In the genomic region with DNA sequence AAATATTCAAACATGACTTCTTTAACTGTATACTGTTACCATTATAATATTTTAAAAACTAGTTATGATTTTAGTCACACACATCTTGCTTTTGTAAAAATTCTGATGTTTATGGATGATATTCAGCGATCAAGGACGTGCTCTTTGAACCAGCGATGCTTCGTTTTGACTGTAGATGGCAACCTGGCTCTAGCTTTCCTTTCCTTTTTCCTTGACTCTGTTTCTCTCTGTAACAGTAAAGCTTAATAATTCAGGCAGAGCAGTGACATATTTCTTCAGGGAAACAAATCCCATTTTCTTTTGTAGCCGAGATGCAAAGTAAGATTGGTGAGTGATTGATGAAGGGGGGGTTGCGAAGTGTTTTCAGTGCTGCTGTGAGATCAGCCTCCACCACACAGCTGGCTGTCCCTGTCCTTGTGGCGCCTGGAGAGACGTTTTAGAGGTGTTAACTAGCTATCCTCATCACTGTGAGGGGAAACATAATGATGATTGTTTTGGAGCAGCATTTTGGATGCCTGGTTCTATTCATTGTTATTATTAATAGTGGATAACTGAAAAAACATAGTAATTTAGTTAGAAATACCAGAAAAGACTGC, we compare ENCODE assay signal across 11 mouse cellular contexts.
A peak's percentile ranks its signal among the peaks of the same experiment; 100 is the strongest.
DNase-seq lines count a peak whose midpoint lies in the region; ATAC-seq and TF ChIP-seq lines count a peak whose summit lies in the region.
"Had no signal": no experiment of that assay in that cellular context is flagged by ENCODE, and none has a peak within 500 bp of the region (broad histone marks: within the 10 kb centered on the region; RNA-seq: fewer than 3 reads in every experiment).

No protein-coding gene starts in this region.

- no peaks in the 10 kb centered on the region for H3K4me1 ChIP-seq in intestine, postnatal 0 days (replicated peaks; ENCODE audit: control insufficient read depth, insufficient read depth, low read length)
- no peaks in the 10 kb centered on the region for H3K4me1 ChIP-seq in intestine, embryonic 15.5 days (replicated peaks)
- H3K4me1 ChIP-seq in embryonic facial prominence, embryonic 14.5 days (ENCODE audit: control insufficient read depth, insufficient read depth, low read length) = no peaks in the 10 kb centered on the region
- no peaks in the 10 kb centered on the region for H3K4me1 ChIP-seq in kidney, embryonic 15.5 days
- no peaks in the 10 kb centered on the region for H3K4me1 ChIP-seq in kidney, embryonic 16.5 days (ENCODE audit: insufficient read depth, low read length)
- H3K4me1 ChIP-seq: lung, embryonic 15.5 days had no signal

- TF ChIP-seq CTCF in intestine, postnatal 0 days (IDR thresholded peaks at IDR 0.05; ENCODE audit: low read depth) = peak; percentile 49

- no peak overlapping the region for H3K27ac ChIP-seq in intestine, postnatal 0 days (ENCODE audit: low read depth, low read length)
- no peak overlapping the region for H3K27ac ChIP-seq in intestine, embryonic 15.5 days
- no peak overlapping the region for H3K27ac ChIP-seq in embryonic facial prominence, embryonic 14.5 days (replicated peaks; ENCODE audit: low read depth, low read length)
- H3K27ac ChIP-seq in kidney, embryonic 15.5 days = no peak overlapping the region
- no peak overlapping the region for H3K27ac ChIP-seq in kidney, embryonic 16.5 days (ENCODE audit: low read length)
- H3K27ac ChIP-seq: heart, adult 2 months; lung, embryonic 15.5 days had no signal

- H3K4me3 ChIP-seq in intestine, postnatal 0 days (ENCODE audit: low read depth, low read length) = no peak overlapping the region
- no peak overlapping the region for H3K4me3 ChIP-seq in intestine, embryonic 15.5 days (replicated peaks)
- H3K4me3 ChIP-seq in embryonic facial prominence, embryonic 14.5 days (ENCODE audit: low read depth, low read length) = no peak overlapping the region
- no peak overlapping the region for H3K4me3 ChIP-seq in kidney, embryonic 15.5 days (replicated peaks)
- no peak overlapping the region for H3K4me3 ChIP-seq in kidney, embryonic 16.5 days (ENCODE audit: low read length)
- H3K4me3 ChIP-seq: heart, adult 2 months; lung, embryonic 15.5 days had no signal

- no peaks in the 10 kb centered on the region for H3K9me3 ChIP-seq in intestine, postnatal 0 days (ENCODE audit: control insufficient read depth)
- no peaks in the 10 kb centered on the region for H3K9me3 ChIP-seq in intestine, embryonic 15.5 days
- H3K9me3 ChIP-seq in embryonic facial prominence, embryonic 14.5 days (ENCODE audit: control insufficient read depth, low read length) = no peaks in the 10 kb centered on the region
- H3K9me3 ChIP-seq in kidney, embryonic 15.5 days (replicated peaks) = no peaks in the 10 kb centered on the region
- H3K9me3 ChIP-seq in kidney, embryonic 16.5 days (ENCODE audit: low read length) = no peaks in the 10 kb centered on the region
- H3K9me3 ChIP-seq: lung, embryonic 15.5 days had no signal

- ATAC-seq in intestine, postnatal 0 days = no peak
- no peak for ATAC-seq in intestine, embryonic 15.5 days
- no peak for ATAC-seq in embryonic facial prominence, embryonic 14.5 days (ENCODE audit: low read depth)
- ATAC-seq in kidney, embryonic 15.5 days (replicated peaks; ENCODE audit: low FRiP score) = no peak
- ATAC-seq in kidney, embryonic 16.5 days (ENCODE audit: low FRiP score, low TSS enrichment) = no peak

- WGBS in intestine, postnatal 0 days = 63% methylated on average over 8 of the region's 8 CpGs
- WGBS in intestine, embryonic 15.5 days = 67% methylated on average over 8 of the region's 8 CpGs
- 50% methylated on average over 8 of the region's 8 CpGs for WGBS in embryonic facial prominence, embryonic 14.5 days
- WGBS in kidney, embryonic 15.5 days = 54% methylated on average over 8 of the region's 8 CpGs
- 55% methylated on average over 8 of the region's 8 CpGs for WGBS in kidney, embryonic 16.5 days

- peak; percentile 10 for DNase-seq in retina, embryonic 14.5 days (ENCODE audit: low spot score)
- DNase-seq in retina, postnatal 1 day = no peak
- peak; percentile 14 for DNase-seq in embryonic facial prominence, embryonic 14.5 days (ENCODE audit: low spot score)
- DNase-seq: cerebellum, postnatal 25 days; heart, adult 2 months; thymus, postnatal 25 days had no signal

- H3K9ac ChIP-seq in intestine, postnatal 0 days (ENCODE audit: low read depth, low read length) = no peak overlapping the region
- H3K9ac ChIP-seq in intestine, embryonic 15.5 days = no peak overlapping the region
- H3K9ac ChIP-seq in embryonic facial prominence, embryonic 14.5 days (ENCODE audit: low read depth, low read length) = no peak overlapping the region
- no peak overlapping the region for H3K9ac ChIP-seq in kidney, embryonic 15.5 days
- H3K9ac ChIP-seq in kidney, embryonic 16.5 days (replicated peaks; ENCODE audit: low read length) = no peak overlapping the region
- H3K9ac ChIP-seq: lung, embryonic 15.5 days had no signal

- no peaks in the 10 kb centered on the region for H3K36me3 ChIP-seq in intestine, postnatal 0 days (ENCODE audit: control insufficient read depth, insufficient read depth)
- no peaks in the 10 kb centered on the region for H3K36me3 ChIP-seq in intestine, embryonic 15.5 days
- no peaks in the 10 kb centered on the region for H3K36me3 ChIP-seq in embryonic facial prominence, embryonic 14.5 days (ENCODE audit: control insufficient read depth, insufficient read depth, low read length)
- no peaks in the 10 kb centered on the region for H3K36me3 ChIP-seq in kidney, embryonic 15.5 days
- H3K36me3 ChIP-seq in kidney, embryonic 16.5 days (ENCODE audit: insufficient read depth, low read length) = no peaks in the 10 kb centered on the region
- H3K36me3 ChIP-seq: lung, embryonic 15.5 days had no signal

- no peak overlapping the region for H3K4me2 ChIP-seq in intestine, postnatal 0 days (replicated peaks; ENCODE audit: low read depth)
- H3K4me2 ChIP-seq in intestine, embryonic 15.5 days (replicated peaks) = no peak overlapping the region
- H3K4me2 ChIP-seq in embryonic facial prominence, embryonic 14.5 days (ENCODE audit: low read depth, low read length) = no peak overlapping the region
- H3K4me2 ChIP-seq in kidney, embryonic 15.5 days = no peak overlapping the region
- H3K4me2 ChIP-seq in kidney, embryonic 16.5 days (replicated peaks; ENCODE audit: low read depth, low read length) = no peak overlapping the region
- H3K4me2 ChIP-seq: lung, embryonic 15.5 days had no signal

- H3K27me3 ChIP-seq in intestine, postnatal 0 days (replicated peaks; ENCODE audit: control insufficient read depth, insufficient read depth, low read length) = no peaks in the 10 kb centered on the region
- H3K27me3 ChIP-seq in intestine, embryonic 15.5 days (replicated peaks) = no peaks in the 10 kb centered on the region
- H3K27me3 ChIP-seq in embryonic facial prominence, embryonic 14.5 days (replicated peaks; ENCODE audit: control insufficient read depth, insufficient read depth, low read length) = no peaks in the 10 kb centered on the region; the same call in 1 of the 2 replicates
- H3K27me3 ChIP-seq in kidney, embryonic 15.5 days = no peaks in the 10 kb centered on the region
- H3K27me3 ChIP-seq in kidney, embryonic 16.5 days (ENCODE audit: insufficient read depth, low read length) = no peaks in the 10 kb centered on the region
- H3K27me3 ChIP-seq: lung, embryonic 15.5 days had no signal
